Mouse (Mus musculus) embryo, embryonic 10.5 days (tissue): ENCODE data around the gene Abcc6.
A peak's percentile ranks its signal among the peaks of the same experiment; 100 is the strongest.
"Not testable (repeated sequence)": the region's sequence is repeated elsewhere in the genome, so short reads cannot be mapped to it uniquely, and the experiment has no call there.

ENCODE experiments used
- DNase-seq: peaks from one replicate; pipeline ENCODE4 v3.0.0-alpha.2; 2015; ENCODE audit warnings: low spot score

Gene Abcc6

DNA sequence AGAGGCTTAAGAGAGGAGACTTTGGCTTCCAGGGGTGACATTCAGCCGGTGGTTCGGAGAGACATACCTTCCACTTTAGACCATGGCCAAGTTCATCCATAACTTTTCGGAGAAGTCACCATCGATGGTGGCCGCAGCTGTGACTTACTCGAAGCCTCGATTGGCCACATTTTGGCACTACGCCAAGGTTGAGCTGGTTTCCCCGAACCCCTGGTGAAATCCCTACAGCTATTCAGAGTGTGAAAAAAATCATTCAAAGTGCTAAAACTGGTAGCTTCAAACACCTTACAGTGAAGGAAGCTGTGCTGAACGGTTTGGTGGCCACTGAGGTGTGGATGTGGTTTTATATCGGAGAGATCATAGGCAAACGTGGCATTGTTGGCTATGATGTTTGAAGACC, 96.3 kb downstream of the Abcc6 start:
- DNase-seq: not testable (repeated sequence)

DNA sequence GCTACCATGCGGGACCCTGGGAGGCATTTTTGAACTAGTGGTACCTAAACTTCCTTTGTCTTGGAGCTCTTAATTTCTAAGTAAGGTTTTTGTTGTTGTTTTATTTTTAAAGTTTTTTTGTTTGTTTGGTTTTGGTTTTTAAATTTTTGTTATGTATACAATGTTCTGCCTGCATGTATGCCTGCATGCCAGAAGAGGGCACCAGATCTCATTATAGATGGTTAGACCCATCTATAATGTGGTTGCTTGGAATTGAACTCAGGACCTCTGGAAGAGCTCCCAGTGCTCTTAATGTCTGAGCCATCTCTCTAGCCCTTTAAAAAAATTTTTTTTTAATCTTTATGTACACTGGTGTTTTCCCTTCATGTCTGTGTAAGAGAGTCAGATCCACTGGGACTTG, 100.4 kb downstream of the Abcc6 start:
- no peak for DNase-seq

DNA sequence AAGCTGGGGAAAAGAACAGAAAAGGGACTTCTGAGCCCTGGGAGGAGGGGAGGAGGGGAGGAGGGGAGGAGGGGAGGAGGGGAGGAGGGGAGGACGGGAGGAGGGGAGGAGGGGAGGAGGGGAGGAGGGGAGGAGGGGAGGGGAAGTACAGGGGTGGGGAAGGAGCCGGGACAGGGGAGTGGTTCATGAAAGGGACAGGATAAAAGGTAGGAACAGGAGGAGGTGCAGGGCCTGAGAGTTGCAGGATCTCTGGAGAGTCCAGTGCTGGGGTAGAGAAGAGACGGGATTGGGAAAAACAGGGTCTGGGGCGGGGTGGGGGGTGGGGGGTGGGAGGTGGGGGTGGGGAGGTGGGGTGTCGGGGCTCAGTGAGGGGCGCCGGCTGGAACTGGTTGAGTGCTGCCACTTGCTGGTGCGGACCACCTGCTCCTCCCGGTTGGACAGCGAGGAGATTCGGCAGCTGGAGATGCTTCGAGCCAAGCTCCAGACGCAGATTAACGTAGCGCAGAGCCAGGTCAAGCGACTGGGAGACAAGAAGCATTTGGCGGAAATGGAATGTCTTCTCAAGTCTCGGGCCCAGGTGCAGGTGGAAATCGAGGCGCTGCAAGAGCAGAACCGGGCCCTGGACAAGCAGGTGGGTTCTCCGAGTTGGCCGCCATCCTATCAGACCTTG, 101.3 kb downstream of the Abcc6 start:
- DNase-seq: no peak

DNA sequence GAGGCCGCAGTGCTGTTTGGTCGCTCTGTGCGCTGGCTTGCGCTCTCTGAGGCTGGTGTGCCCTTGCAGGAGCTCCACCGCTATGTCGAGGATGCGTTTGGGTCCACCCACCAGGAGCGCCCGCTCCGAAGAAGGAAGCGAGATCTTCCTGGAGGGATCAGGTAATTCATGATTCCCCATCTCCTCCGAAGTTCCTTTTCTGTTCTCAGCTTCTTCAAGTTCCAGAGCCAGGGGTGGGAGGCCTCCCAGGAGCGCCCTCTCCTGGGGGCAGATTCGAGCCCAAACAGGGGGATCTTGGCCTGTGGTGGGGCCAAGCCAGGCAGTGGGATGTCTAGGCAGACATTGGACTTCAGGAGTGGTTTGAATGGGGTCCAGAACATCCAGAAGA, 105.7 kb downstream of the Abcc6 start:
- DNase-seq: peak; percentile 51

DNA sequence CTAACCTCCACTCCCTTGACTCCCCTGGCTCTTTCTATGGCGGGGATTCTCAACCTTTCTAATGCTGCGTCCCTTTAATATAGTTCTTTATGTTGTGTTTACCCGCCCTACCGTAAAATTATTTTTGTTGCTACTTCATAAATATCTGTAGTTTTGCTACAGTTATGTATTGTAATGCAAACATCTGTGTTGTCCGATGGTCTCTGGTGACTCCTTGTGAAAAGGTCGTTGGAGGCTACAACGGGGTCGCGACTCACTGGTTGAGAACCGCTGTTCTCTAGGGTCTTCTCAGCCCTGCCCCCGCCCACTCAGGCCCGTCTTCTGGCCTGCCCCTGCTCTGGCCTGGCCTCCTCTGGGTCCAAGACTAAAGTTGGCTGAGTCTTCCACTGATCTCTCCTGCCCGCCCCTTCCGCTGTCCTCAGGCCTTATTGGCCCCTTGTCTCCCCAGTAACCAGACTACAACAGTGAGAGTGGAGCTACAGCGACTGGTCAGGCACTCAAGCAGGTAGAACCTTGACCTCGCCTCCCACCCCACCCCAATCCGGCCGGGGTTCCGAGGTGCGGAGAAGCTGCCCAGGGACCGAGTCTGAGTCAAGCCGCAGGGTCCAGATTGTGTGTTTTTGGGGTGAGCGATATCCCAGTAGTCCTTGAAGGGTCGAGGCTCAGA, 106.2 kb downstream of the Abcc6 start, which contains the start of gene Ccdc114:
TSS of gene Ccdc114 (plus strand) at position 311 of the 667 bp plus-strand sequence.
- DNase-seq: peak; percentile 76

DNA sequence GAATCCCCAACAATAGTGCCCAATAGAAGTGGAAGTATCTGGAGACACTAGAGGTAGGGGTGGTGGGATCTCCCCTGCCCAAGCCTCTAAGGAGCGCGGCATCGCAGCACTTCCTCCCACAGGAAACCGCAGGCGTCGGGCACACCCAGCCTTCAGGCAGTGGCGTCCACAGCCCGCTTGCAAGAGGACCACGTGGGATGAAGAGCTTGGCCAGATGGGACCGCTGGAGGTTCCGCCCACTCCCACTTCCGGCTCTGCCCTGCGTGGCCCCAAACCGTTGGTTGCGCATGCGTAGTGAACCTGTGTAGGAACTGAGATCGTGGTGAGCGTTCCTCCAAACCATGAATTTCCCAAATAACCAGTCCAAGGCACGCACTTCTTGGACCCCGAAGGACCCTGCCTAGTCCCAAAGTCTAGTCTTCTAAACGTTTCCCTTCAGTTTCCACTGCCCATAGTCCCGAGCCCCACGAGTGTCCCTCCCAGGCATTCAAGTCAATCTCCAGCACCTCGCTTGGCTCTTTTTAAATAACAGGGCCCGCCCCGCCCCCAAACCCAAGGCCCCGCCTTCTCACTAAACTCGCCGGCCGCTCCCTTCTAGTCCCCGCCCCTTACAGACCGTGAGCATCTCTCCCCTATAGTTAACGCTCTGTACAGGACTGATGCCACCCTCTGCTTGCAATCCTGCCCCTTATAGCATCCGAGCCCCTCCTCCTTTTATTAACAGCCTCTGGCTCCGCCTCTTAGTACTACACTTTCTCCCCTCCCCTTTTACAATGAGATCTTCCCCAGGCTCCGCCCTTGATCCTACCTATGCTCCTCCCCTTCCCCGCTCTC, 107.0 kb downstream of the Abcc6 start:
- DNase-seq: peak; percentile 97

DNA sequence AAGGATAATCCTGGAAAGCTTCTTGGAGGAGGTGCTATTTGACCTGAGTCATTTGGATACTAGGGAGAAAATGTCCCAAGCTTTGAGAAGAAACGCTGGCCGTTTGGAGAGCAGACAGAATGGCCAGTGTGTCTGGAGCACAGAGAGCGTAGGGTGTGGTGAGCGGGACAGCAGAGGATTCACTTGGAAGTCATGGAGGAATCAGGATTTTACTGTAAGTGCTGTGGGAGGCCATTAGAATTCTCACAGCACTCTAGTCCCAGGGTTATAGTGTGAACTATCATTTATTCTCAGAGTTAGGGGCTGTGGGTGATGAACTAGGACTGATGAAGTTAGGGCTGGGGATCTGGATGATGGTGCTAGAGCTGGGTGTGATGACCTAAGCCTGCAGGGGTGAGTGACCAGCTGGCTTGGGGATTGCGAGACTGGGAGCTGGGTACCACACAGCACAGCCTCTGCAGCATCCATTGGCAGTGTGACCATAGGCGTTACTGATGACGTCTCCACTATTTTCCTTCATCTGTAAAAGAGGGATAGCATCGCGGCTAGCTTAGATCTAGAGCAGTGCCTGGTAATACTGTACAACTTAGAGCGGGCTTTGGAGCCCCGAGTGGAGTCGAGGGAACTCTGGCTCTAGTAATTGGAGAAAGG, 108.0 kb downstream of the Abcc6 start:
- no peak for DNase-seq

DNA sequence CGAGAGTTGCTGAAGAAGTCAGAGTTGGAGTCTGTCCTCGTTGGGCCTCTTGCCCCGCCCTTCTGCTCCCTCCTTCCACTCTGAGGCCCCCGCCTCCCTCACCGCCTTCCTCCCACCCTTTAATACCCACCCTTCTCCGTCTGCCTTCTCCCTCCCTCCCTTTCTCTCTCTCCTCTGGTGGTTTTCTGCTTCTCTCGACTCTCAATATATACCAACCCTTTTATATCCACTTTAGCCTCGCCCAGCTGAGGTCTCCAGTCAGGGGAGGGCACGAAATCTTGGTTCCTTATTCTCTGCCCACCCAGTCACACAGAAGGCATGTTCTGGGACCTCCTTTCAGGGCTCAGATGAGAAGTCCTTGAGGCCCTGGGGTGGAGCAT, 108.9 kb downstream of the Abcc6 start, which contains the start of gene Emp3:
TSS of gene Emp3 (minus strand) at position 163 of the 380 bp plus-strand sequence.
- DNase-seq: no peak

DNA sequence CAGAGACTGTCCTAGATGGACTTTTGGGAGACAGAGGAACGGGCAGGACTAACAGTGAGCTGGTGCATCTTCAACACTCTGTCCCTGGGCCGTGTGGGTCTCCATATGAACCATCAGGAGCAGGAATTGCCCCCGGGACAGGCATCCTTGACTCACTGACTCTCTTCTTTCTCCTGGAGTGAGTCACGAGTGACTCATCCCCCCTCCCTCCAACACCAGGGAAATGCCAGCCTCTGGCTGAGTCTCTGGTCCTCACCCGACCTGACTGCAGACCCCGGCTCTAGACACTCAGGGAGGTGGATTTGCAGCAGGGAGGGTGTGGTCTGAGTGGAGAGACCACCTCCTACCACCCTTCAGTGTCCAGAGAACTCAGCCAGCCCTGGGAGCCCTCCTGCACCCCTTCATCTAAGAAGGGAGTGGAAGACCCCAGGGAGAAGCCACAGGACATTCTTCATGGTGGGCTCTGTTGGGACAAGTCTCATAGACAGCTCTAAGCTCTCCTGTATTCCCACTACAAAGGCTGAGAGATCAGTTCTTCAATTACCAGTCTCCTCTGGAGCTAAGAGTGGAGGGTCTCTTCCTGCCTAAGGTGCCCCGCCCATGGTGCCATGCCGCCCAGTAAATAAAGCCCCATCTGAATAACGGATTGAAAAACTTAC, 109.4 kb downstream of the Abcc6 start:
- no peak for DNase-seq

DNA sequence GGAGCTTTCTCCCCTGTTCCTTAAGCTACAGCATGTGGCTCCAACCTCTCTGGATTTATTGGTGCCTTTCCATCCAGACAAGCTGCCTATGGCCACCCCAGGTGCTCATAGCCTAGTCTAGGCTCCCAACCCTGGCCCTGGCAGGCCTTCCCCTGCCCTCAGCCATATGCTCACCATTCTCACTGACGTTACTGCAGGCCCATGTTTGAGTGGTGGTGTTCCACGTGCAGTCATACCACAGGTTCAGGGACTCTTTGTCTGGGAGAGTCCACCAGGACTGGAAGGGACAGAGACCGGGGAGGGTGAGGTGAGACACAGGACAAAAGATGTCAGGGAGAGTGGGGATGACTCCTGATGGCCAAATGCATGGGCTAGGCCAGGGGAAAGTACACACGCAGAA, 110.3 kb downstream of the Abcc6 start:
- DNase-seq: no peak

DNA sequence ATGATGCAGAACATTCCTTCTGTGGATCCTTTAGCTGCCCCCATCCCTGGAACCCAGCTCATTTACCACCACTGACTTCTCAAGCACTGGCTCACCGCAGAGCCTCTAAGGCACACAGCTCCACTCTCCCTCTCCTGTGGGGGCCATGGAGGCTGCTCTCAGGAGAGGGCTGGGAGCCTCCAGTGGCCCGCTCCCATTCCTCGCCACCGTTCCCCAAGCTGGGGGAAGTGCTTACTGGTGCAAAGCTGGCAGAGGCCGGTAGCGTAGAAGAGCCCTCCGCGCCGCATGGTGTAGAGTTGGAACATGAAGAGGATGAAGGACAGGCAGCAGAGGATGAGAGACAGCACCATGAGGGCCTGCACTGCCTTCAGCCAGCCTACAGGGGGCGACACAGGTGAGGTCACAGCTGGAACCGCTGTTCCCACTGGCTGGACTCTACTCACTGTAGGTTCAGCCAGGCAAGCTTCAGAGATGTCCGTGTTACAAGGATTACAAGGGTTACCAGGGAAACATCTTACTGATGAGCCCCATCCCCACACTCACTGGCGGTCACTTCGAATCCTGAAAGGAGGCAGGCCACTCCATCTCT, 110.9 kb downstream of the Abcc6 start:
- no peak for DNase-seq

DNA sequence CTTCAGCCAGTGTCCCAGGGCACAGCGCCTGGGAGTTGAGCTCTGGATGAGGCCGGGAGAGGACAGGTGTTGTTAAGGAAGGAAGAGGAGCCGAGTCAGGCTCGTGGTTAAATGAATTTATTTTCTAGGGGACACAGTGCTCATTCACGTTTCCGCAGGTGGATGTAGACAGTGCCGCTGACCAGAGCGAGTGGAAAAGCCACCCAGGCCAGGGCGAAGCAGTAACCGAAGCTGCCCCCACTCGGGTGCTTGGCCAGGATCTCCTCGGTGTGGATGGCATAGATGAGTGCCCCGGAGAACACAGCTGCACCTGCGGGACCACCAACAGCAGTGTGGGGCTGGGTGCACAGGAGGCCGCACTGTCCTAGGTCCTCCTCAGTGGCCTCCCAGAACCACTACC, 112.2 kb downstream of the Abcc6 start:
- no peak for DNase-seq
